Mouse (Mus musculus) CH12.LX (cell line): ENCODE results near the gene Crkl.

Experiments used
- CTCF ChIP-seq, 2 experiments: IDR thresholded peaks in 1 of 2; conservative IDR thresholded peaks in 1 of 2; 2 replicates each; pipeline ENCODE4 v1.5.1; 2011 to 2012; ENCODE audit warnings: low read depth in 2 of 2, low read length in 2 of 2, improper control_type of control experiment in 1 of 2, inconsistent platforms in 1 of 2, mild to moderate bottlenecking in 1 of 2, moderate library complexity in 1 of 2
- E2F4 ChIP-seq: IDR thresholded peaks from 2 replicates; pipeline ENCODE4 v1.6.1; 2011; ENCODE audit warnings: low read depth, low read length, improper control_type of control experiment; ENCODE audit not compliant: insufficient replicate concordance
- ELF1 ChIP-seq: IDR thresholded peaks from 2 replicates; pipeline ENCODE4 v1.6.1; 2014; ENCODE audit warnings: low read depth, mild to moderate bottlenecking, inconsistent platforms, low read length, improper control_type of control experiment
- EP300 ChIP-seq: IDR thresholded peaks from 2 replicates; pipeline ENCODE4 v1.6.1; 2011; ENCODE audit warnings: low read length, improper control_type of control experiment
- ETS1 ChIP-seq: conservative IDR thresholded peaks from 2 replicates; pipeline ENCODE4 v1.6.1; 2012; ENCODE audit warnings: low read depth, mild to moderate bottlenecking, inconsistent platforms, low read length, improper control_type of control experiment, moderate library complexity
- MXI1 ChIP-seq: IDR thresholded peaks from 2 replicates; pipeline ENCODE4 v1.6.1; 2011; ENCODE audit warnings: mild to moderate bottlenecking, low read depth, low read length, improper control_type of control experiment
- MYC ChIP-seq: IDR thresholded peaks from 2 replicates; pipeline ENCODE4 v1.6.1; 2011; ENCODE audit warnings: low read depth, mild to moderate bottlenecking, improper control_type of control experiment, low read length
- POLR2A ChIP-seq: IDR thresholded peaks from 2 replicates; pipeline ENCODE4 v1.6.1; 2011; ENCODE audit warnings: low read depth, mild to moderate bottlenecking, improper control_type of control experiment, low read length
- TBP ChIP-seq: conservative IDR thresholded peaks from 2 replicates; pipeline ENCODE4 v1.6.1; 2011; ENCODE audit warnings: low read depth, low read length, improper control_type of control experiment
- TCF12 ChIP-seq: IDR thresholded peaks from 2 replicates; pipeline ENCODE4 v1.6.1; 2014; ENCODE audit warnings: low read depth, mild to moderate bottlenecking, inconsistent platforms, low read length, improper control_type of control experiment
- USF1 ChIP-seq: IDR thresholded peaks from 2 replicates; pipeline ENCODE4 v1.6.1; 2014; ENCODE audit warnings: low read depth, mild to moderate bottlenecking, inconsistent platforms, low read length, improper control_type of control experiment
- ZC3H11A ChIP-seq: IDR thresholded peaks from 2 replicates; pipeline ENCODE4 v1.6.1; 2012; ENCODE audit warnings: low read depth, mild to moderate bottlenecking, inconsistent platforms, low read length, improper control_type of control experiment
- ZMIZ1 ChIP-seq: IDR thresholded peaks from 2 replicates; pipeline ENCODE4 v1.6.1; 2012; ENCODE audit warnings: low read depth, mild to moderate bottlenecking, inconsistent platforms, low read length, improper control_type of control experiment

DNA sequence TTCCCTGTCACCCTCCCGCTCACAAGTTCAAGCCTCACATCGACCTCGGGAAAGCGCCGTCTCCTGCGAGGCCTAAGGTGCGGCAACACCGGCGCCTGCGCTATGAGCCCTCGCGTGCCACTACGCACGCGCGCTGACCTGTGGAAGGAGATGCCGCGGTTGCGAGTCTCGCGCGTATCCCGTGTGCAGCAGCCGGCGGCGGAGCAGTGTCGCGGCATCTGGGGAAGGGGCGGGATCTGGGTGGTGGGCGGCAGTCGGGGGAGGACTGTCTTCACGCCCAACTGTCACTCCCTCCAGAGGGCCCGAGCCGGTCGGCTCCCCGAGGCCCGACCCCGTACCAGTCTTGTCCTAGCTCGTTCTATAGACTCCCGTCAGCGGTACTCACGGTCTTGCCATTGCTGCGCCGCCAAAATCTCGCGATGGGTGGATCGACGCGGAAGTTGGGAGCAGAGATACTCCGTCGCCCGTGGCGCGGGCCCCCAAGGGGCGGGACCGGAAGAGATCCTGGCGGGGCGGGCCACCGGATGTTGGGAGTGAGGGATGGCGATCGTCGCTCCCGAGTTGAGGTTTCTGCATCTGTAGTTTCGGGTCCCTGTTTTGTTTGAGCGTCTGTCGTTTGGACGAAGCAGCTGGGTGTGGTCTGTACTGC, 79.0 kb downstream of the Crkl start, which contains the start of gene Thap7:
- 0 out of 2 replicates have a peak, but pooled peaks have one; percentile 1 for TF ChIP-seq USF1
- TF ChIP-seq ETS1, result peak; percentile 69
- no peak for TF ChIP-seq EP300
- no peak for TF ChIP-seq CTCF (conservative IDR thresholded peaks at IDR 0.05 in 1 of 2, IDR thresholded peaks at IDR 0.05 in 1 of 2; ENCODE audit: low read depth in 2 of 2, low read length in 2 of 2)
- TF ChIP-seq POLR2A, result peak; percentile 99
- TF ChIP-seq TBP, result peak; percentile 83
- TF ChIP-seq ELF1, result peak; percentile 100
- no peak for TF ChIP-seq ZC3H11A
- TF ChIP-seq TCF12, result peak; percentile 81
- peak; percentile 84 for TF ChIP-seq MYC
- peak; percentile 94 for TF ChIP-seq ZMIZ1
- TF ChIP-seq E2F4, result peak; percentile 52; the same call in 1 of the 2 replicates
- TF ChIP-seq MXI1, result peak; percentile 92
